Mouse (Mus musculus): ENCODE results near the gene Mgat4a.

The Mgat4a gene

GRCm38 (mm10) chr1:37396481-37396880, 144.3 kb downstream of the Mgat4a start:
- 92% methylated on average over 1 of the region's 1 CpGs for WGBS

GRCm38 (mm10) chr1:37393174-37393573, 147.6 kb downstream of the Mgat4a start:
- 39% methylated on average over 5 of the region's 5 CpGs for WGBS
